In the genomic region with DNA sequence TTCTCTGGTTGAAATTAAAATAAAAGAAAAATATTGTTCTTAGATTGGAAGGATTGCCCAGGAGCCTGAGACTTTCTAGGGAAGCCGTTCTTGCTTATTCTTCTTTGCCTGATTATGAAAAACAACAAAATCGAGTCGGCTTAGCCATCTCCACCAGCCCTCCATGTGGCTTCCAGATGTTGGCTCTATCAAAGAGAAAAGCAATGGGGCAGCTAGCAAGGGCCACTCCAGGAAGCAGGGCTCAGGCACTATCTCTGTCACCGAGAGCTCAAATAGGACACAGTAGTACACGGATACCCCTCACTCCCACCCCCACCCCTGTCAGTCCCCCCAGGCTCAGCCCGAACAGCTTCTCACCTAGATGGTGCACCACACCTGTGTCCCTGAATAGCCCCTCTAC, we compare ENCODE assay signal across 21 mouse cellular contexts.
"Had no signal": no experiment of that assay in that cellular context is flagged by ENCODE, and none has a peak within 500 bp of the region (broad histone marks: within the 10 kb centered on the region; RNA-seq: fewer than 3 reads in every experiment).

No protein-coding gene starts in this region.

- DNase-seq: kidney, adult 8-10 months; kidney, postnatal 10 days; kidney, postnatal 4 days; left cerebral cortex, postnatal 4 days; liver, postnatal 0 days; lung, embryonic 14.5 days; retina, postnatal 1 day; thymus, adult 2 months; thymus, postnatal 14 days had no signal

- H3K4me2 ChIP-seq: kidney, embryonic 15.5 days; limb, embryonic 15.5 days; liver, embryonic 11.5 days; lung, embryonic 14.5 days; midbrain, embryonic 13.5 days; neural tube, embryonic 13.5 days had no signal

- H3K36me3 ChIP-seq: limb, embryonic 15.5 days; midbrain, embryonic 10.5 days; midbrain, embryonic 13.5 days; neural tube, embryonic 13.5 days had no signal

- H3K4me1 ChIP-seq: kidney, embryonic 15.5 days; midbrain, embryonic 10.5 days had no signal

- ATAC-seq: liver, postnatal 0 days; lung, postnatal 0 days; midbrain, embryonic 13.5 days; midbrain, embryonic 16.5 days had no signal

- H3K27ac ChIP-seq: kidney, embryonic 15.5 days; limb, embryonic 15.5 days; liver, embryonic 14.5 days; macrophage; midbrain, embryonic 10.5 days; midbrain, embryonic 13.5 days; neural tube, embryonic 13.5 days had no signal

- H3K9ac ChIP-seq: kidney, embryonic 15.5 days; limb, embryonic 15.5 days; liver, embryonic 14.5 days; liver, postnatal 0 days; lung, embryonic 14.5 days; midbrain, embryonic 13.5 days; neural tube, embryonic 13.5 days had no signal

- H3K27me3 ChIP-seq: kidney, embryonic 15.5 days; limb, embryonic 15.5 days; midbrain, embryonic 13.5 days; neural tube, embryonic 13.5 days had no signal

- H3K9me3 ChIP-seq: kidney, embryonic 15.5 days; limb, embryonic 15.5 days; midbrain, embryonic 10.5 days; midbrain, embryonic 13.5 days; neural tube, embryonic 13.5 days had no signal

- H3K4me3 ChIP-seq: kidney, embryonic 15.5 days; limb, embryonic 15.5 days; megakaryocyte, embryonic 14.5 days; midbrain, embryonic 10.5 days; midbrain, embryonic 13.5 days; myocyte; neural tube, embryonic 13.5 days had no signal
